Mouse (Mus musculus): ENCODE measurements at regions not wholly inside any gene's neighbourhood (a gene's known extent, or its start where the extent isn't known, plus 50 kb on each side); places are given as distances from the start of the nearest gene placed in this dataset.

DNA sequence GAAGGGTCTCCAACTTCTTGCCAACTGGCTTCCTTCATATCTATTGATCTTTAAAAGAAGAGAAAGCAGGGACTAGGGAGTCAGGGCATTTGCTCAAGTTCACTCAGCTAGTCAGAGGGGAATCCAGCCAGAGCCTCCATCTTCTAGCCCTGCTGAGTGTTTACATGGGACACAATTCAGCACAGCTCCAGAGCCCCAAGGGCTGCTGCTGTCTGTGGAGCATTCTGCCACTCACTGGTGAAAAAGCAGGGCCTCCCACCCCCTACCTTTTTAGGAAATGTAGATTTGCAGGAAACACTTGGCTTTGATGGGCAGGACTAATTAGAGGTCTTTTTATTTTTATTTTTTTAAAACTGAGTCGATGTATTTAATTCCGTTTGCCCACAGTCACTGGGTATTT is 213.0 kb upstream of the Tle3 start:
- no peak for ATAC-seq (ENCODE audit: extremely low read depth, insufficient number of reproducible peaks, low FRiP score, poor library complexity, severe bottlenecking)

- ATAC-seq (ENCODE audit: extremely low read depth, insufficient number of reproducible peaks, low FRiP score, poor library complexity, severe bottlenecking): no peak
Observed at GRCm38 (mm10) chr9:61159616-61160015, 212.6 kb upstream of the Tle3 start.

DNA sequence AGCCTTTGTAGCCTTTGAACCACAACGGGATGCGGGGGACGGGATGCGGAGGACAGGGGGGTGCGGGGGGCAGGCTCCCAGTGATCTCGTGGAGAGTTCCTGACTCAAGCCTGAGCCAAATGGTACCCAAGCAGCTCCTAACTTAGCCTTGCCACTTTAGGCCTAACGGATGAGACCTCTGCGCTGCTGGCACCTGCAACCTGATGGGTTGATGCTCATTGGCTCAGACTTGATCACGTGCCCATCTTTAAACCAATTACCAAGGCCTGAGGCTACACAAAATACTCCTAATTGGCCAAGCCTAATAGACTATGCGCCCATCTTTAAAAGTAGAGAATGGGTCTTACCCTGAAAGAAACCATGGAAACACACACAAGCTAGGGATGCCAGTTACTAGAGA is 209.3 kb upstream of the Tle3 start:
- no peak for ATAC-seq (ENCODE audit: extremely low read depth, insufficient number of reproducible peaks, low FRiP score, poor library complexity, severe bottlenecking)

- no peak for ATAC-seq (ENCODE audit: extremely low read depth, insufficient number of reproducible peaks, low FRiP score, poor library complexity, severe bottlenecking)
Observed at GRCm38 (mm10) chr9:61163671-61164288, 208.4 kb upstream of the Tle3 start.

DNA sequence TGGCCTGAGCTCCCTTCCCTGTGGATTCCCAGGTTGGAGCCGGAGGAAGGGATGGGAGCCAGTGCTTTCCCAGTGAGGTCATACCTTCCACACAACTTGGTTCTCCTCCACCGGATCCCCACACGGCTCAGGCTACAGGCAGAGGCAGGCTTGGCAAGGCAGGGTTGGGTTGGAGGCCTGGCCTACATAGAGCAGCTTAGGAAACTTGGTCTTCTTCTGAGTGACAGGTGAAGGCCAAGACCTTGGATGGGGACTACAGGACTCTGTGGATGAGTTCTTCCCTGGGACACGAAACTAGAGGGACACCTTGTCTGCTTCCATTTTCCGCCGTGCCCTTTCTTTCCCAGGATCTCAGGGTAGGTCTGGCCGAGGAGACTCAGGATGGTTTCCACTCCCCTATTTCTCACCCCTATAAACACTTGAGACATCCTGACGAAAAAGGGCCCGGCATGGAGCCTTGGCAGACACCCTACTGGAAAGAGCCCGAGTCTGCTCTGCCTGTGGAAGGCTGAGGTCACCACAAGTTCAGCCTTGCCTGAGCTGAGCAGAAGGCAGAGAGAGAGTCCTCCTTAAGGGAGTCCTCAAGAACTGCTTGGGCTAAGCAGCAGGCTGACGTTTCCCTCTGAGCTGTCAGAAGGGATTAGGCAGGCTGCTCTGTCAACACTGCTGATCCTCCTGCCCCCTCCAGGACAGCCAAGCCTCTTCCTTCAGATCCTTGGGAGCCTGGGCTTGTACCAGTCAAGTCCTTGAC is 207.5 kb upstream of the Tle3 start:
- ATAC-seq (ENCODE audit: extremely low read depth, insufficient number of reproducible peaks, low FRiP score, poor library complexity, severe bottlenecking): no peak

DNA sequence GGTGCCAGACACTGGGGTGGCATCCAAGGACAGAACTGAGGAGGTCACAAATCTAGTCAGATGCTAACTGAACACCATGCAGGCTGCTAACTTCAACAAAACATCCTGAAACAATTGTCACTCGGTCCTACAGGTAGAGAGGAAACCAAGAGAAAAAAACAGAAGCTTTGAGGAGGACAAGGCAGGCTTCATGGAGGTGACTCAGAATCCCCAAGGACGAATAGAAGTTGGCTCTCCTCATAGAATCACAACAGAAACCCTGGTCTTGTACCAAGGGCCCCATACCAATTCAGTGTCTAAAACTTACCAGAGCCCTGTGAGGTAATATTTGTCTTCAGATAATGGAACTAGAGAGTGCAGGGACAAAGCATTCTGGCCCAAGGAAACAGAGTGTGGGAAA is 206.1 kb upstream of the Tle3 start:
- no peak for ATAC-seq (ENCODE audit: extremely low read depth, insufficient number of reproducible peaks, low FRiP score, poor library complexity, severe bottlenecking)

GRCm38 (mm10) chr9:61167097-61167842 is 204.9 kb upstream of the Tle3 start:
- no peak for ATAC-seq (ENCODE audit: extremely low read depth, insufficient number of reproducible peaks, low FRiP score, poor library complexity, severe bottlenecking)

DNA sequence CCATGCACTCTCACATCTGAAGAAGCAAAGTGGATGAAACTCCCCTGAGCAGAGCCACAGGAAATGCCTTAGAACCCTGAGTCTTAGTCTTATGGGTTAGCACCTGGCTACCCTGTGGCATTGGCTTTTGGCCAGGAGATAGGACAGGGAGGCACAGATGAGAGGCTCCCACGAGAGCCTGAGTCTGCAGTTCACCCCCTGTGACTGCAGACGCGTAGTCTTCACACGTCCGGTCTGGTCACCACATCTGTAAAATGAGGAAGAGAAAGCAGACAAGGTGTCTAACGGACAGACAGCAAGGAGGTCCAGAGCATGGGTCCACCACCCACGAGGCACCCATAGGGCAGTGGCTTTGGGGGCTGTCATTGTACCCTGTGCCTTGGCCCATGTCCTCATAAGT is 203.2 kb upstream of the Tle3 start:
- peak; percentile 72 for ATAC-seq (ENCODE audit: extremely low read depth, insufficient number of reproducible peaks, low FRiP score, poor library complexity, severe bottlenecking)

GRCm38 (mm10) chr9:61169506-61170090 is 202.6 kb upstream of the Tle3 start:
- ATAC-seq (ENCODE audit: extremely low read depth, insufficient number of reproducible peaks, low FRiP score, poor library complexity, severe bottlenecking): no peak

DNA sequence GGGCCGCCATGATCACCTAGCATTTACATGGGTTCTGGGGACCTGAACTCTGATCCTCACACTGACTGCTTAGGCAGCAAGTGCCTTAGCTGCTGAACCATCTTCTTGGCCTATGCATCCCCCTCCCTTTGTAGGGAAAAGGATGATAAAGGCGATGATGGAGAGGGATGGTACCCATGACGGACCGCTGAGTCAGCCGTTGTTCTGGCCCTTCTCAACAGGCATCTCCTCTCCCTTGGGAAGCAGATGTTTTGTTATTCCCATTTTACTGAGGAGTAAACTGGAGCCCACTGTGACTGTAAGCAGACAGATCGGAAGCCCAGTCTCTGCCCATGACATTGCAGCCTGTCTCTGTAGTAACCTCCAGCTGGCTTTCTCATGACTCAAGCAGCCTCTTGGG is 201.2 kb upstream of the Tle3 start:
- ATAC-seq (ENCODE audit: extremely low read depth, insufficient number of reproducible peaks, low FRiP score, poor library complexity, severe bottlenecking): no peak

- ATAC-seq (ENCODE audit: extremely low read depth, insufficient number of reproducible peaks, low FRiP score, poor library complexity, severe bottlenecking): no peak
Observed at GRCm38 (mm10) chr9:61172421-61172820, 199.7 kb upstream of the Tle3 start.

DNA sequence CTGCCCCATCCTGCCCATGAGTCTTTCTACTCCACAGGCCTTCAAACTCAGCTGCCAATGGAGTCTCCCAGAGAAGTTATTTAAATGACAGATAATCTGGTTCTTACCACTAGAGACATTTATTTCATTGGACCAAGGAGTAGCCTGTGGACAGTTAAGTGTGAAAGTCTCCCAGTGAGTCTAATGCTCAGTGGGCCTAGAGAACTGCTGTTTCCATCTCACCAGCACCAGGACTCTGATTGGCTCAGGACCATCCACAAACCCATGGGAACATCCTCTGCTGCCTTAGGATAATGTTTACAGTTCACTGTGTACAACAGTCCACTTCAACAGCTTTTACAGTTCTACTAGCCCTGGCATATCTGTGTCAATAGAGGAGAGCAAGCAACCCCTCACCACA is 198.6 kb upstream of the Tle3 start:
- ATAC-seq (ENCODE audit: extremely low read depth, insufficient number of reproducible peaks, low FRiP score, poor library complexity, severe bottlenecking): no peak

DNA sequence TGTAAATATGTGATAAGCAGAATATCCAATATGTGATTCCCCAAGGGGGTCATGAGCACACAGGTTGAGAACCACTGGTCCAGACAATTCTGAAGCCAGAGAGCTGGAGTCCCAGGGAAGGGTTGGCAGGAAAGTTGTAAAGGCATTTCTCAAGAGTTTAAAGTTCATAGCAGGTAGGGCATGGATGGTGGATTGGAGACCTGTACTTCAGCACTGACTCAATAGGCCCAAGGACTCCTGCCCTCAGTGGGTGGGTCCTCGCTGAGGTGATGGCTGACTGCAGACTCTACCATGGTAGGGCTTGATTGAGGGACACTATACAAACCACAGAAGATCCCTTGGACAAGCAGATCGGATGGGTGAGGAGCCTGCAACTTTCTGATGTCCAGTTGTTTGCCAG is 196.8 kb upstream of the Tle3 start:
- ATAC-seq (ENCODE audit: extremely low read depth, insufficient number of reproducible peaks, low FRiP score, poor library complexity, severe bottlenecking): no peak

DNA sequence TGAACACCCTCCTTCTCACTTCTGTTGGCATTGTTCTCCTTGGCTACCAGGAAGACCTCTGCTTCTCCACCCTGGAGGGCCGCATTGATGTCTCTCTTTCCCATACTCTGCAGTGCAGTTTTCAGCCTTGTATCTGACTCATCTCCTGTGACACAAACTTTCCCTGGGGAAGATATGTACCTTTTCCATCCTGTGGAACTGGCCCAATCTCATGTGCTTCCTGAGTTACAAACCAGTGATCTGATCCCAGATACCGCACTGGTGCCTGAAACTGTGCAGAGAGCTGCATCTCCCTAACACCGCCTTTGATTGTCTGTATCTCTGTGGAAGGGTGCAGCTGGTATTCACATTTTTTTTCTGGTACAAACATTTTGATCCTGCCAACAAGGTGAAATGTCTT is 195.3 kb upstream of the Tle3 start:
- no peak for ATAC-seq (ENCODE audit: extremely low read depth, insufficient number of reproducible peaks, low FRiP score, poor library complexity, severe bottlenecking)

GRCm38 (mm10) chr9:61186541-61187420 is 185.4 kb upstream of the Tle3 start:
- ATAC-seq (ENCODE audit: extremely low read depth, insufficient number of reproducible peaks, low FRiP score, poor library complexity, severe bottlenecking): no peak

- no peak for ATAC-seq (ENCODE audit: extremely low read depth, insufficient number of reproducible peaks, low FRiP score, poor library complexity, severe bottlenecking)
Observed at GRCm38 (mm10) chr9:61187713-61188399, 184.3 kb upstream of the Tle3 start.

DNA sequence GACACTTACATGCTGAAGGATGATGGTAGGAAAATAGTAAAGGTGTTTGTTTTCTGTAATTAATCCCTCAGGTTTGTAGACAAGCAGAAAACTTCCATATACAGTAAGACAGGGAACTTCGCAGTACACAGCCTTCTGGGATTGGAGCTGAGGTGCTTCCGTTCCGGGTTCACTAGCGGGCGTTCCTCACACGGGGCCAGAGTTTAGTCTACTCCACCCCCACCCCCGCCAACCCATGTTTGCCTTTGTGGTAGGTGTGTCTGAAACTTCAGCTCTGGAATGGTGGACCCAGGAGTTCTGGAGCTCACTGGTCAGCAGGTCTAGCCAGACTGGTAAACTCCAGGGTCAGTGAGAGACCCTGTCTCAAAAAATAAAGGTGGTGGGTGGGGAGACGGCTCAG is 182.9 kb upstream of the Tle3 start:
- no peak for ATAC-seq (ENCODE audit: extremely low read depth, insufficient number of reproducible peaks, low FRiP score, poor library complexity, severe bottlenecking)

GRCm38 (mm10) chr9:61199077-61199753 is 173.0 kb upstream of the Tle3 start:
- ATAC-seq (ENCODE audit: extremely low read depth, insufficient number of reproducible peaks, low FRiP score, poor library complexity, severe bottlenecking): peak; percentile 69
